Mouse (Mus musculus): ENCODE measurements around the gene Sox15. TPM values are rescaled to one million over a fixed set of nuclear protein-coding genes. Genes with fewer than 3 reads are reported as not detected.
"Not testable (repeated sequence)": the region's sequence is repeated elsewhere in the genome, so short reads cannot be mapped to it uniquely, and the experiment has no call there.

Gene Sox15
- total RNA-seq, 2 experiments from 2014 or later, result not detected

- DNase-seq (ENCODE audit: low spot score), result no peak
These were observed 44.5 kb downstream of the Sox15 start for GRCm38 (mm10) chr11:69699595-69699994.

- not testable (repeated sequence) for DNase-seq (ENCODE audit: low spot score)
These were observed 47.8 kb downstream of the Sox15 start for GRCm38 (mm10) chr11:69702886-69703285.

- DNase-seq (ENCODE audit: low spot score), result not testable (repeated sequence)
These were observed 48.3 kb downstream of the Sox15 start for GRCm38 (mm10) chr11:69703381-69703780.

GRCm38 (mm10) chr11:69703814-69704612, 48.9 kb downstream of the Sox15 start:
- no peak for DNase-seq (ENCODE audit: low spot score)

GRCm38 (mm10) chr11:69704613-69705010, 49.5 kb downstream of the Sox15 start:
- DNase-seq (ENCODE audit: low spot score), result no peak

Small RNA genes within 50 kb of the gene (microRNA-seq; reads per million reads assigned to microRNA genes)
- gene Mir1934, result 16.4 reads per million, percentile 33 among the genes with 10 or more reads in this experiment
- gene Mir467f, result not detected

Other genes starting within 250 kb of the Sox15 start
- 10 to 100 TPM; 19.6 to 22.0 TPM for gene Kdm6b, start 241.6 kb upstream of the Sox15 start, total RNA-seq (2021)
- under 1 TPM; 0.14 to 0.83 TPM for gene Dnah2, start 106.2 kb upstream of the Sox15 start, total RNA-seq (2021)
- under 1 TPM; 0.37 to 0.74 TPM for gene Efnb3, start 95.1 kb upstream of the Sox15 start, total RNA-seq (2021)
- gene Wrap53, start 75.1 kb upstream of the Sox15 start, total RNA-seq (2021), result 1 to 10 TPM; 3.2 to 3.3 TPM
- gene Trp53, start 75.0 kb upstream of the Sox15 start, total RNA-seq (2021), result 10 to 100 TPM; 12.9 to 15.3 TPM
- gene Atp1b2, start 49.4 kb upstream of the Sox15 start, total RNA-seq (2021), result 100 to 1,000 TPM; 347 to 393 TPM
- not detected for gene Shbg, start 37.4 kb upstream of the Sox15 start, total RNA-seq (2021)
- 1 to 10 TPM; 2.5 to 2.6 TPM for gene Sat2, start 33.3 kb upstream of the Sox15 start, total RNA-seq (2021)
- gene Fxr2, start 22.3 kb upstream of the Sox15 start, total RNA-seq (2021), result 100 to 1,000 TPM; 101 to 106 TPM
- gene Mpdu1, start 7.3 kb downstream of the Sox15 start, total RNA-seq (2021), result 1 to 10 TPM; 7.5 to 9.5 TPM
- 1 to 10 TPM; 1.2 to 4.0 TPM for gene Cd68, start 10.8 kb downstream of the Sox15 start, total RNA-seq (2021)
- 10 to 100 TPM; 69.6 to 97.7 TPM for gene Eif4a1, start 17.1 kb downstream of the Sox15 start, total RNA-seq (2021)
- gene Senp3, start 26.8 kb downstream of the Sox15 start, total RNA-seq (2021), result 10 to 100 TPM; 21.9 to 25.4 TPM
- under 1 TPM; 0.62 to 0.64 TPM for gene Tnfsf13, start 30.5 kb downstream of the Sox15 start, total RNA-seq (2021)
- gene Tnfsf12, start 40.5 kb downstream of the Sox15 start, total RNA-seq (2021), result 10 to 100 TPM in 1 of 2 experiments, 1 to 10 TPM in 1; 7.4 to 10.4 TPM
- 1 to 10 TPM; 1.1 to 1.3 TPM for gene Tnfsfm13, start 40.8 kb downstream of the Sox15 start, total RNA-seq (2021)
- gene Polr2a, start 103.3 kb downstream of the Sox15 start, total RNA-seq (2021), result 10 to 100 TPM; 33.0 to 33.9 TPM
- not detected for gene Slc35g3, start 106.7 kb downstream of the Sox15 start, total RNA-seq (2021)
- 10 to 100 TPM; 37.1 to 37.5 TPM for gene Zbtb4, start 110.6 kb downstream of the Sox15 start, total RNA-seq (2021)
- 10 to 100 TPM; 30.6 to 31.2 TPM for gene Chrnb1, start 140.6 kb downstream of the Sox15 start, total RNA-seq (2021)
- 1 to 10 TPM; 3.5 to 4.0 TPM for gene Fgf11, start 146.5 kb downstream of the Sox15 start, total RNA-seq (2021)
- under 1 TPM; 0.14 to 0.18 TPM for gene Tmem102, start 150.3 kb downstream of the Sox15 start, total RNA-seq (2021)
- not detected for gene Gm39566, start 160.0 kb downstream of the Sox15 start, total RNA-seq (2021)
- not detected for gene Spem2, start 163.2 kb downstream of the Sox15 start, total RNA-seq (2021)
- not detected for gene Spem1, start 166.9 kb downstream of the Sox15 start, total RNA-seq (2021)
- gene Nlgn2, start 182.5 kb downstream of the Sox15 start, total RNA-seq (2021), result 1 to 10 TPM; 1.9 to 2.9 TPM
- 100 to 1,000 TPM; 141 to 164 TPM for gene Tmem256, start 183.2 kb downstream of the Sox15 start, total RNA-seq (2021)
- 10 to 100 TPM; 10.1 to 12.7 TPM for gene Plscr3, start 191.1 kb downstream of the Sox15 start, total RNA-seq (2021)
- gene Tnk1, start 203.4 kb downstream of the Sox15 start, total RNA-seq (2021), result under 1 TPM in 1 of 2 experiments, not detected in 1; 0.07 TPM
- not detected for gene Tmem95, start 222.7 kb downstream of the Sox15 start, total RNA-seq (2021)
- 1 to 10 TPM; 1.3 to 1.5 TPM for gene Kctd11, start 226.1 kb downstream of the Sox15 start, total RNA-seq (2021)
- under 1 TPM; 0.21 to 0.30 TPM for gene Acap1, start 240.2 kb downstream of the Sox15 start, total RNA-seq (2021)
- under 1 TPM; 0.24 to 0.25 TPM for gene 2810408A11Rik, start 245.7 kb downstream of the Sox15 start, total RNA-seq (2021)
- 10 to 100 TPM; 25.9 to 27.4 TPM for gene Neurl4, start 245.8 kb downstream of the Sox15 start, total RNA-seq (2021)